Mouse (Mus musculus) G1E (cell line): ENCODE measurements around the gene Tiparp.

Experiments
- CTCF ChIP-seq: IDR thresholded peaks from 2 replicates; pipeline ENCODE4 v1.5.1; 2012; ENCODE audit warnings: low read depth, low read length, inconsistent platforms, mixed read lengths
- TAL1 ChIP-seq: conservative IDR thresholded peaks from 2 replicates; pipeline ENCODE4 v1.6.1; 2012; ENCODE audit warnings: low read depth, low read length, inconsistent platforms, mixed read lengths

- no peak for TF ChIP-seq CTCF
- no peak for TF ChIP-seq TAL1
Observed at GRCm38 (mm10) chr3:65541552-65541935, 13.3 kb downstream of the Tiparp start.
